Mouse (Mus musculus) heart, postnatal 14 days (tissue): ENCODE results near the gene Itga11. TPM values are rescaled to one million over a fixed set of nuclear protein-coding genes. Genes with fewer than 3 reads are reported as not detected.
"Not testable (repeated sequence)": the region's sequence is repeated elsewhere in the genome, so short reads cannot be mapped to it uniquely, and the experiment has no call there.

Source experiments
- DNase-seq, 2 experiments: peaks; one replicate each; pipeline ENCODE4 v3.0.0; 2021 to 2022
- intact Hi-C: fragments of 180-260 bp; cut with DNase I; formaldehyde crosslinking; loops from one replicate; pipeline ENCODE4 v1.15.1; 2025
- long read RNA-seq, 2 experiments: library from polyadenylated mRNA; stranded (forward); transcript quantifications; one replicate each; pipeline ENCODE4 v2.0.0; 2021
- total RNA-seq, 2 experiments: library from RNA; stranded (reverse); gene quantifications; 2 replicates each; pipeline ENCODE4 v1.2.3; 2021

The Itga11 gene
- total RNA-seq: 1 to 10 TPM; 1.6 to 2.1 TPM
- long read RNA-seq, experiment 1, full-length matches to known transcripts: 1 of 1 reads
- long read RNA-seq, experiment 1, partial matches to known transcripts: 0 of 1 reads
- long read RNA-seq, experiment 1, other reads (novel, unspliced or antisense): 0 of 1 reads
- long read RNA-seq, experiment 2, full-length matches to known transcripts: 1 of 2 reads
- long read RNA-seq, experiment 2, partial matches to known transcripts: 1 of 2 reads
- long read RNA-seq, experiment 2, other reads (novel, unspliced or antisense): 0 of 2 reads

DNA sequence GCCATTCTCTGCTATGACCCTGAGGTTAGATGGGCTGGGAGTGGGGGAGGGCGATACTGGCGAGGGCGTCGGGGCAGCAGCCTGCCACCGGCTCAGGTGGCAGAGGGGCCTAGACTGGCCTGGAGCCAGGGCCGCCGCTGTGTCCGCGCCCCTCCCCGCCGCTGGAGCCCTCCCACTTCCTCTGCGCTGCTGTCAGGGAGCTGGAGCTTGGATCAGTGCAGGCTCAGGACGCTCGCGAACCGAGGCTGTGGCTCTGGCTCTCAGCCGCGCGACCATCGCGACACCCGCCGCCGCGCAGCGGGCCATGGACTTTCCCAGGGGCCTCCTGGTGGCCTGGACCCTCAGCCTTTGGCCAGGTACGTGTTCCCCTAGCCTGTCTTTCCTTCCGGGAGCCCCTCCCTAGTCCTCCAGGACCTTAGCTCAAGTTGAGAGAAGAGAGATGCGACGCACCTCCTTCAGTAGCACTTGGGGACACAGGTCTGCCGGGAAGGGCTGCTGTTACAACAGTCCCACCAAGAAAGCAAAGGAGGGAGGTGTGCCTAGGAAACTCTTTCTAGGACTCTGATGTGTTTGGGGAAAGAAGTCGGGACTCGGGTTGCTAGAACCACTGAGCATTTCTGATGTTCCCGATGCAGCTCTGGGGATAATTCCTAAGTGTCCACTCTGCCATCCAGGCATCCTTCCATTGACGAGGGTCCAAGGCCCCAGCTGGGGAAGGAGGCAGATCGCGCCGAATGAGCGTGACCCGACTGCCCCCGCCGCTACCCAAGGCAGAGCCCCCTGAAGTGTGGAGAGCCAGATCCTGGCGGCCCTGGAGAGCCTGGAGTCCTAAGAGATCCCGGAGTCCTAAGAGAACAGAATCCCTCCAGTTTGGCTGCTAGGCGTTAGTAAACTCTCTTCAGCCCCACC is at the start of gene Itga11:
Gene Itga11 (plus strand): TSS at position 186 of the 909 bp plus-strand sequence.
- intact Hi-C loops: no loop called here

DNA sequence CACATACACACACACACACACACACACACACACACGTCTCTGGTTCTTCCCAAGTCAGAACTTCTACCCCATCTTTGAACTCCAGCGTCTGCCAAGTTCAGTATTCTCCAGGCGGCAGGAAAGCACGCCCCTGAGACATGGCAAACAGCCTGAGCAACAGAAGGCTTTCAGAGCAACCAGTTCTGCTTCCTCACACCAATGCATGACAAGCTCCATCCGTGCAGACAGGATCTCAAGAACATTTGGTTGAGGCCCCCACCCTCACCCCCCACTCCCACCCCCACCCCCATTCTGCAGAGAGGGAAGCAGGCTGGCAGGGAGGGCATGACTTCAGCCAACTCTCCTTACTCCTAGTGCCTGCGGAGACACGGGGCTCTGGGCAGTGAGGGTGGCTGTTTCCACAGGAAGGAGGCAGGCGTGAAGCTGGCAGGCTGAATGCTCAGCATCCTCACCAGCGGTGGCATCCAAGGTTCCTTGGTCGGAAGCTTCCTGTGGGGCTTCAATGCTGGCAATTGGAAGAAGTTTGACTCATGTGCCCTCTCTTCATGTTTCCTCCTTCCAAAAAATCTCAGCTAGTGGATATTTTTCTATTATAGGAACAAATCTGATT is 46.9 kb upstream of the Itga11 start:
- peak in 1 of 2 experiments; percentile 26 for DNase-seq
- intact Hi-C loops: no loop called here

More for the DNA sequence above, at the start of gene Itga11:
- DNase-seq: peak; percentile 35

- DNase-seq: peak in 1 of 2 experiments; percentile 7
- intact Hi-C loops: no loop called here
Measured at GRCm38 (mm10) chr9:62632392-62632791, 45.2 kb upstream of the Itga11 start.

GRCm38 (mm10) chr9:62638045-62638444 is 39.6 kb upstream of the Itga11 start:
- no peak for DNase-seq
- intact Hi-C loops: no loop called here

- no peak for DNase-seq
- intact Hi-C loops: no loop called here
Measured at GRCm38 (mm10) chr9:62639686-62640085, 37.9 kb upstream of the Itga11 start.

- intact Hi-C loops: no loop called here
- no peak for DNase-seq
Measured at GRCm38 (mm10) chr9:62640188-62640587, 37.4 kb upstream of the Itga11 start.

GRCm38 (mm10) chr9:62645716-62646400 is 31.8 kb upstream of the Itga11 start:
- intact Hi-C loops: no loop called here
- no peak for DNase-seq

GRCm38 (mm10) chr9:62646721-62647183 is 30.9 kb upstream of the Itga11 start:
- no peak for DNase-seq
- intact Hi-C loops: no loop called here

- DNase-seq: no peak
- intact Hi-C loops: no loop called here
Measured at GRCm38 (mm10) chr9:62649444-62649843, 28.2 kb upstream of the Itga11 start.

- DNase-seq: no peak
- intact Hi-C loops: no loop called here
Measured at GRCm38 (mm10) chr9:62650764-62651163, 26.9 kb upstream of the Itga11 start.

- intact Hi-C loops: no loop called here
- DNase-seq: peak; percentile 26 to 28
Measured at GRCm38 (mm10) chr9:62654336-62654735, 23.3 kb upstream of the Itga11 start.

DNA sequence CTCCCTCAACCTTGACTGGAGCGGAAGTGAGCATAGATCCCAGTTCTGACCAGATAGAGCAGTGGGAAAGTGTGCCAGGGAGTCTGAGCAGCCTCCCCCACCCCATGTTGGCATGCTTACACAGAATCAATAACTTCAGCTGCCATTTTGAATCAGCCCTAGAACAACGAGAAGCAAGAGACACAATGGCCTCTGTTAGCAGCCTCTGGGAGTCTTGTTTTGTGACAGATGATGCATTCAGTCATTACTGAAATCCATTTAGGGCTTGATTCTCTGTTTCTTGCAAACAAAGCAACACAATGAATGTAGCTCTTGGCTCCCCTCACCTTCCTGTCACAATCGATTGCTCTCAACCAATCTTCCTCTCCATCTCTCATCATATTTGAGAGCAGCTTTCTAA is 19.6 kb upstream of the Itga11 start:
- intact Hi-C loops: no loop called here
- no peak for DNase-seq

GRCm38 (mm10) chr9:62659026-62659425 is 18.6 kb upstream of the Itga11 start:
- DNase-seq: no peak
- intact Hi-C loops: no loop called here

DNA sequence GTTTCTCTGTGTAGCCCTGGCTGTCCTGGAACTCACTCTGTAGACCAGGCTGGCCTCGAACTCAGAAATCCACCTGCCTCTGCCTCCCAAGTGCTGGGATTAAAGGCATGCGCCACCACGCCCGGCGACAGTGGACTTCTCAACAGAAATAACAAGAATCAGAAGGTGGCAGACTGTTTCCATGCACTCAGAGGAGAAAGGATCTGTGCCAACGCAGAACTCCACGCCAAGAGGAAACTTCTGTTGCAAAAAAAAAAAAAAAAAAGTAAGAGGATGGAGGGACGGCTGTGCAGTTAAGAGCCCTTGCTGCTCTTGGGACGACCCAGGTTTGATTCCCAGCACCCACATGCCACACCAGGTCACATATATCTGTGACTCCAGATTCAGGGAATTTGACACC is 16.7 kb upstream of the Itga11 start:
- DNase-seq, intact Hi-C loops: not testable (repeated sequence)

DNA sequence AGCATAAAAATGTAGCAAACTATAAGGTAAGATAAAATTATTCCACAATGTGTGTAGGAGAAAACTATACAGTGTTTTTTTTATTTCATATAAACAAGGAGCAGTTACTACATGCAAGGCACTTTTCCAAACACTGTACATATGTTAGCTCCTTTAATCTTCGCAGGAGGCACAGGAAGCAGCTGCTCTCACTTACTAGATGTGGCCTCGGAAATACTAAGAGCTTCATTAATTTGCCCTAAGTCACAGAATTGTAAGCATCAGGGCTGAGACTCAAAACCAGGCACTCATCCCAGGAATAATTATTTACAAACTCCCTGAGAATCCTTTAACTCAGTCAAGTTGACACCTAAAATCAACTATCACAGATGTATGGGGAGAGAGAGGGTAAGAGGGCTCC is 14.2 kb upstream of the Itga11 start:
- no peak for DNase-seq
- intact Hi-C loops: no loop called here

GRCm38 (mm10) chr9:62664115-62664725 is 13.4 kb upstream of the Itga11 start:
- intact Hi-C loops: no loop called here
- DNase-seq: no peak

DNA sequence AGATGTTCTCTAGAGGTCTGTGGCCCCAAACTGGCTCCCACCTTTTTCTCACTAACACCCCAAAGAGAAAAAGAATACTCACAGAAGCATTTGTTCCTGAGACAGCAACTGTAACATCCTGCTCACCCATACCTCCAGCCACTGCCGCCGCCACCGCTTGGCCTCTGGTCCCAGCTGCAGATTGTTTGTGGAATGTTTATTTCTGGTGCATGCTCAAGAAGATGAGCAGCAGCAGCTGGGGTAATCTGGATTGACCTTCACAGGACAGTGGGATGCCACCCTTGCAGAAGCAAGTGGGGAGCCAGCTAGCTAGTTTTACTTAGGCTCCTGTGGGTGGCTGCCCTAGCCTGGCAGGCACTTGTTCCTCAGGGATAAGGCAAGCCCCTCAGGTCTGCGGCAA is 11.7 kb upstream of the Itga11 start:
- DNase-seq: no peak
- intact Hi-C loops: no loop called here

GRCm38 (mm10) chr9:62668503-62668902 is 9.1 kb upstream of the Itga11 start:
- no peak for DNase-seq
- intact Hi-C loops: no loop called here

GRCm38 (mm10) chr9:62673241-62673640 is 4.4 kb upstream of the Itga11 start:
- intact Hi-C loops: no loop called here
- no peak for DNase-seq

DNA sequence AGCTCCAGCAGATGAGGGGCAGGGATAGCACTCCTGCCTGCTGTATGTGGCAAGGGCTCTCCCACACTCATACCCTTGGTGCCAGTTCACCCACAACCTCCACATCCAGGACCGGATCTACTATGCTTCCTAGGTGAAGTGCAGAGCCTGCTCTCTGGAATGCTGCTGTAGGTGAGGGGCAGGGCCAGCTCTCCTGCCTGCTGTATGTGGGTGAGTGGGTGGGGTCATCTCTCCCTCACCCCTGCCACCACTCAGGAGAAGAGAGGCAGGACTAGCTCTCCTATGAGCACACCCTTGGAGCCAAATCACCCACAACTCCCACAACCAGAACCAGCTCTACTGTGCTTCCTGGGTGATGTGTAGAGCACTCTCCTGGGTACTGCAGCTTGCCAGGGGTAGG is 2.5 kb upstream of the Itga11 start:
- no peak for DNase-seq
- intact Hi-C loops: no loop called here
